Mouse (Mus musculus): ENCODE measurements around the gene Spire2. TPM values are rescaled to one million over a fixed set of nuclear protein-coding genes. Genes with fewer than 3 reads are reported as not detected.
"Not testable (repeated sequence)": the region's sequence is repeated elsewhere in the genome, so short reads cannot be mapped to it uniquely, and the experiment has no call there.

Spire2 gene
- 2.9 and 3.0 TPM in 2 replicates for polyA plus RNA-seq (2014; fragmentation: Nextera tagmentation; extraction: Ambion mirVana)

- peaks cover 12% of the 10 kb centered on the region for H3K27me3 ChIP-seq (ENCODE audit: control insufficient read depth, insufficient read depth, low read length)
- H3K4me2 ChIP-seq, result peak within 1 kb of the TSS; percentile 95
- no peaks in the 10 kb centered on the region for H3K9me3 ChIP-seq (replicated peaks; ENCODE audit: control insufficient read depth, low read length)
- peaks cover 12% of the 10 kb centered on the region; the same call in 1 of the 2 replicates for H3K4me1 ChIP-seq (ENCODE audit: control insufficient read depth, insufficient read depth, low read length)
- peak within 1 kb of the TSS; percentile 68 for H3K4me3 ChIP-seq (ENCODE audit: low read depth, low read length)
- WGBS (ENCODE audit: insufficient replicate concordance), result under 1% methylated on average over 80 of the region's 85 CpGs
- H3K9ac ChIP-seq (ENCODE audit: low read depth, low read length), result peak within 1 kb of the TSS; percentile 58
- ATAC-seq (replicated peaks; ENCODE audit: insufficient number of reproducible peaks, low FRiP score, low TSS enrichment), result peak; percentile 82
- H3K27ac ChIP-seq (ENCODE audit: low read depth, low read length), result 0 out of 2 replicates have a peak within 1 kb of the TSS, but pooled peaks have one; percentile 3
- H3K36me3 ChIP-seq (ENCODE audit: control insufficient read depth, insufficient read depth, low read length), result no peaks in the 10 kb centered on the region
Measured at GRCm38 (mm10) chr8:123332262-123333090, at the start of gene Spire2. TSS of gene Spire2 (plus strand) at chr8:123332713.

GRCm38 (mm10) chr8:123282994-123283393 is 49.5 kb upstream of the Spire2 start:
- not testable (repeated sequence) for H3K9me3 ChIP-seq (replicated peaks; ENCODE audit: control insufficient read depth, low read length); H3K4me2 ChIP-seq; H3K9ac ChIP-seq (ENCODE audit: low read depth, low read length); H3K27ac ChIP-seq (ENCODE audit: low read depth, low read length); H3K27me3 ChIP-seq (ENCODE audit: control insufficient read depth, insufficient read depth, low read length); H3K4me3 ChIP-seq (ENCODE audit: low read depth, low read length); H3K4me1 ChIP-seq (ENCODE audit: control insufficient read depth, insufficient read depth, low read length); ATAC-seq (replicated peaks; ENCODE audit: insufficient number of reproducible peaks, low FRiP score, low TSS enrichment)
- 91% methylated on average over 5 of the region's 6 CpGs for WGBS (ENCODE audit: insufficient replicate concordance)
- peaks cover 14% of the 10 kb centered on the region; the same call in 1 of the 2 replicates for H3K36me3 ChIP-seq (ENCODE audit: control insufficient read depth, insufficient read depth, low read length)

GRCm38 (mm10) chr8:123283991-123284390 is 48.5 kb upstream of the Spire2 start:
- no peak for ATAC-seq (replicated peaks; ENCODE audit: insufficient number of reproducible peaks, low FRiP score, low TSS enrichment)
- no peak overlapping the region for H3K27ac ChIP-seq (ENCODE audit: low read depth, low read length)
- H3K9ac ChIP-seq (ENCODE audit: low read depth, low read length), result 0 out of 2 replicates have a peak overlapping the region, but pooled peaks have one; percentile 28
- H3K27me3 ChIP-seq (ENCODE audit: control insufficient read depth, insufficient read depth, low read length), result no peaks in the 10 kb centered on the region
- H3K4me3 ChIP-seq (ENCODE audit: low read depth, low read length), result no peak overlapping the region
- H3K9me3 ChIP-seq (replicated peaks; ENCODE audit: control insufficient read depth, low read length), result no peaks in the 10 kb centered on the region
- peaks cover 16% of the 10 kb centered on the region; the same call in 1 of the 2 replicates for H3K36me3 ChIP-seq (ENCODE audit: control insufficient read depth, insufficient read depth, low read length)
- peaks cover 3% of the 10 kb centered on the region; the same call in 1 of the 2 replicates for H3K4me1 ChIP-seq (ENCODE audit: control insufficient read depth, insufficient read depth, low read length)
- 80% methylated on average over 7 of the region's 7 CpGs for WGBS (ENCODE audit: insufficient replicate concordance)
- H3K4me2 ChIP-seq, result no peak overlapping the region

GRCm38 (mm10) chr8:123284493-123284892 is 48.0 kb upstream of the Spire2 start:
- WGBS (ENCODE audit: insufficient replicate concordance), result 49% methylated on average over 5 of the region's 5 CpGs
- no peak overlapping the region for H3K27ac ChIP-seq (ENCODE audit: low read depth, low read length)
- H3K4me1 ChIP-seq (ENCODE audit: control insufficient read depth, insufficient read depth, low read length), result peaks cover 3% of the 10 kb centered on the region; the same call in 1 of the 2 replicates
- no peaks in the 10 kb centered on the region for H3K27me3 ChIP-seq (ENCODE audit: control insufficient read depth, insufficient read depth, low read length)
- peaks cover 17% of the 10 kb centered on the region; the same call in 1 of the 2 replicates for H3K36me3 ChIP-seq (ENCODE audit: control insufficient read depth, insufficient read depth, low read length)
- no peak overlapping the region for H3K4me2 ChIP-seq
- H3K9me3 ChIP-seq (replicated peaks; ENCODE audit: control insufficient read depth, low read length), result no peaks in the 10 kb centered on the region
- no peak for ATAC-seq (replicated peaks; ENCODE audit: insufficient number of reproducible peaks, low FRiP score, low TSS enrichment)
- H3K9ac ChIP-seq (ENCODE audit: low read depth, low read length), result 0 out of 2 replicates have a peak overlapping the region, but pooled peaks have one; percentile 28
- H3K4me3 ChIP-seq (ENCODE audit: low read depth, low read length), result no peak overlapping the region

- WGBS (ENCODE audit: insufficient replicate concordance), result 91% methylated on average over 17 of the region's 17 CpGs
- no peak overlapping the region for H3K9ac ChIP-seq (ENCODE audit: low read depth, low read length)
- no peaks in the 10 kb centered on the region for H3K9me3 ChIP-seq (replicated peaks; ENCODE audit: control insufficient read depth, low read length)
- no peak overlapping the region for H3K4me3 ChIP-seq (ENCODE audit: low read depth, low read length)
- peaks cover 7% of the 10 kb centered on the region; the same call in 1 of the 2 replicates for H3K4me1 ChIP-seq (ENCODE audit: control insufficient read depth, insufficient read depth, low read length)
- ATAC-seq (replicated peaks; ENCODE audit: insufficient number of reproducible peaks, low FRiP score, low TSS enrichment), result no peak
- H3K36me3 ChIP-seq (ENCODE audit: control insufficient read depth, insufficient read depth, low read length), result peaks cover 18% of the 10 kb centered on the region; the same call in 1 of the 2 replicates
- no peak overlapping the region for H3K27ac ChIP-seq (ENCODE audit: low read depth, low read length)
- no peaks in the 10 kb centered on the region for H3K27me3 ChIP-seq (ENCODE audit: control insufficient read depth, insufficient read depth, low read length)
- no peak overlapping the region for H3K4me2 ChIP-seq
Measured at GRCm38 (mm10) chr8:123287362-123287761, 45.2 kb upstream of the Spire2 start.

- H3K9ac ChIP-seq (ENCODE audit: low read depth, low read length), result no peak overlapping the region
- 75% methylated on average over 4 of the region's 4 CpGs for WGBS (ENCODE audit: insufficient replicate concordance)
- no peak overlapping the region for H3K4me2 ChIP-seq
- peaks cover 4% of the 10 kb centered on the region; the same call in 1 of the 2 replicates for H3K4me1 ChIP-seq (ENCODE audit: control insufficient read depth, insufficient read depth, low read length)
- H3K27me3 ChIP-seq (ENCODE audit: control insufficient read depth, insufficient read depth, low read length), result no peaks in the 10 kb centered on the region
- no peak overlapping the region for H3K27ac ChIP-seq (ENCODE audit: low read depth, low read length)
- no peak overlapping the region for H3K4me3 ChIP-seq (ENCODE audit: low read depth, low read length)
- peaks cover 20% of the 10 kb centered on the region; the same call in 1 of the 2 replicates for H3K36me3 ChIP-seq (ENCODE audit: control insufficient read depth, insufficient read depth, low read length)
- ATAC-seq (replicated peaks; ENCODE audit: insufficient number of reproducible peaks, low FRiP score, low TSS enrichment), result no peak
- H3K9me3 ChIP-seq (replicated peaks; ENCODE audit: control insufficient read depth, low read length), result no peaks in the 10 kb centered on the region
Measured at GRCm38 (mm10) chr8:123290166-123290565, 42.3 kb upstream of the Spire2 start.

- Histone ChIP-seq H3K9me3 (replicated peaks; ENCODE audit: control insufficient read depth, low read length) (no peaks in the 10 kb centered on the region), H3K4me2 (no peak overlapping the region), H3K27ac (ENCODE audit: low read depth, low read length) (no peak overlapping the region), H3K4me3 (ENCODE audit: low read depth, low read length) (no peak overlapping the region), H3K27me3 (ENCODE audit: control insufficient read depth, insufficient read depth, low read length) (no peaks in the 10 kb centered on the region), H3K4me1 (ENCODE audit: control insufficient read depth, insufficient read depth, low read length) (peaks cover 4% of the 10 kb centered on the region; the same call in 1 of the 2 replicates), H3K9ac (ENCODE audit: low read depth, low read length) (no peak overlapping the region), H3K36me3 (ENCODE audit: control insufficient read depth, insufficient read depth, low read length) (peaks cover 20% of the 10 kb centered on the region; the same call in 1 of the 2 replicates)
- WGBS (ENCODE audit: insufficient replicate concordance), result 90% methylated on average over 8 of the region's 8 CpGs
- no peak for ATAC-seq (replicated peaks; ENCODE audit: insufficient number of reproducible peaks, low FRiP score, low TSS enrichment)
Measured at GRCm38 (mm10) chr8:123290679-123291078, 41.8 kb upstream of the Spire2 start.

GRCm38 (mm10) chr8:123291716-123292115 is 40.8 kb upstream of the Spire2 start:
- H3K9ac ChIP-seq (ENCODE audit: low read depth, low read length), result 0 out of 2 replicates have a peak overlapping the region, but pooled peaks have one; percentile 28
- peaks cover 4% of the 10 kb centered on the region; the same call in 1 of the 2 replicates for H3K4me1 ChIP-seq (ENCODE audit: control insufficient read depth, insufficient read depth, low read length)
- no peak overlapping the region for H3K27ac ChIP-seq (ENCODE audit: low read depth, low read length)
- H3K4me2 ChIP-seq, result no peak overlapping the region
- no peaks in the 10 kb centered on the region for H3K9me3 ChIP-seq (replicated peaks; ENCODE audit: control insufficient read depth, low read length)
- WGBS (ENCODE audit: insufficient replicate concordance), result 56% methylated on average over 8 of the region's 8 CpGs
- no peak for ATAC-seq (replicated peaks; ENCODE audit: insufficient number of reproducible peaks, low FRiP score, low TSS enrichment)
- H3K27me3 ChIP-seq (ENCODE audit: control insufficient read depth, insufficient read depth, low read length), result no peaks in the 10 kb centered on the region
- no peak overlapping the region for H3K4me3 ChIP-seq (ENCODE audit: low read depth, low read length)
- peaks cover 23% of the 10 kb centered on the region; the same call in 1 of the 2 replicates for H3K36me3 ChIP-seq (ENCODE audit: control insufficient read depth, insufficient read depth, low read length)

All from heart, embryonic 11.5 days (tissue).